Comparison of ENCODE assay signal across 11 mouse cellular contexts in the genomic region with DNA sequence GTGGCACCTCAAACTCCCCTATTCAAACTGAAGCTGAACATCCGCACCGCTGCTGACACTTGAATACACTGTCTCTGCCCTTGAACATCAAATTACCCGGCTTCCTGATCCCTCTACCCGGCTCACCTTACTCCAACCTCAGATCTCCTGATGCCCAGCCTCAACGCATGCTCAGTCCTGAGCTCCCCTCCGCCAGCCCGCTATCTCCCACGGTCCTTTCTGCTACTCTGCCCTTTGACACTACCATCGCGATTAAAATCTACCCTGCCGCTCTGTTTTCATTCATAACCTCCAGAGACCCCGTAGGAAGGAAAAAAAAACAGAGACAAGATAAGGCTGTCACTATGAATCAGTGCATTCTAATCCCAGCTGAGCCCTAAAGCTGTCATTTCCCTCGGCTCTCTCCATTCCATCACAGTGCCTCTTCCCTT. TPM values are rescaled to one million over a fixed set of nuclear protein-coding genes. Genes with fewer than 3 reads are reported as not detected.
DNase-seq lines count a peak whose midpoint lies in the region; ATAC-seq and TF ChIP-seq lines count a peak whose summit lies in the region.
"Had no signal": no experiment of that assay in that cellular context is flagged by ENCODE, and none has a peak within 500 bp of the region (broad histone marks: within the 10 kb centered on the region; RNA-seq: fewer than 3 reads in every experiment).

No protein-coding gene starts in this region.

- H3K27me3 ChIP-seq in heart, embryonic 13.5 days (replicated peaks) = no peaks in the 10 kb centered on the region
- no peaks in the 10 kb centered on the region for H3K27me3 ChIP-seq in hindbrain, embryonic 14.5 days (ENCODE audit: control insufficient read depth, insufficient read depth, low read length)
- no peaks in the 10 kb centered on the region for H3K27me3 ChIP-seq in midbrain, postnatal 0 days (ENCODE audit: insufficient read depth, low read length)

- peak overlapping the region; percentile 10; the same call in 1 of the 2 replicates for H3K9ac ChIP-seq in heart, embryonic 13.5 days
- H3K9ac ChIP-seq in hindbrain, embryonic 14.5 days = no peak overlapping the region
- H3K9ac ChIP-seq in midbrain, postnatal 0 days (replicated peaks; ENCODE audit: low read length, poor library complexity, severe bottlenecking) = no peak overlapping the region

- H3K4me2 ChIP-seq in heart, embryonic 13.5 days = peak overlapping the region; percentile 56
- peak overlapping the region; percentile 31 for H3K4me2 ChIP-seq in hindbrain, embryonic 14.5 days (replicated peaks)
- H3K4me2 ChIP-seq in midbrain, postnatal 0 days (ENCODE audit: low read depth, low read length, poor library complexity, severe bottlenecking) = peak overlapping the region; percentile 24; the same call in 1 of the 2 replicates

- no peak for ATAC-seq in heart, embryonic 13.5 days (ENCODE audit: extremely low read depth, insufficient number of reproducible peaks, low FRiP score, low TSS enrichment)
- ATAC-seq in hindbrain, embryonic 14.5 days (ENCODE audit: low FRiP score) = no peak
- ATAC-seq in midbrain, postnatal 0 days (ENCODE audit: low FRiP score) = no peak
- ATAC-seq: activated CD4-positive, CD25-positive, alpha-beta regulatory T cell, adult 4 months had no signal

- peaks cover 22% of the 10 kb centered on the region for H3K4me1 ChIP-seq in heart, embryonic 13.5 days
- H3K4me1 ChIP-seq in hindbrain, embryonic 14.5 days (replicated peaks; ENCODE audit: control insufficient read depth, insufficient read depth, low read length) = peaks cover 10% of the 10 kb centered on the region; the same call in 1 of the 2 replicates
- no peaks in the 10 kb centered on the region for H3K4me1 ChIP-seq in midbrain, postnatal 0 days (ENCODE audit: insufficient read depth, low read length)

- H3K4me3 ChIP-seq in heart, embryonic 13.5 days = peak overlapping the region; percentile 13; the same call in 1 of the 2 replicates
- no peak overlapping the region for H3K4me3 ChIP-seq in hindbrain, embryonic 14.5 days (replicated peaks; ENCODE audit: low read length)
- H3K4me3 ChIP-seq in midbrain, postnatal 0 days (ENCODE audit: low read depth, low read length) = no peak overlapping the region

- TF ChIP-seq CTCF in midbrain, postnatal 0 days (IDR thresholded peaks at IDR 0.05) = no peak

- no peaks in the 10 kb centered on the region for H3K9me3 ChIP-seq in heart, embryonic 13.5 days
- no peaks in the 10 kb centered on the region for H3K9me3 ChIP-seq in hindbrain, embryonic 14.5 days (ENCODE audit: control insufficient read depth, low read length)
- H3K9me3 ChIP-seq in midbrain, postnatal 0 days (ENCODE audit: low read length) = no peaks in the 10 kb centered on the region

- 24% methylated on average over 13 of the region's 13 CpGs for WGBS in heart, embryonic 13.5 days
- WGBS in hindbrain, embryonic 14.5 days = 21% methylated on average over 13 of the region's 13 CpGs
- 26% methylated on average over 13 of the region's 13 CpGs for WGBS in midbrain, postnatal 0 days

- H3K27ac ChIP-seq in heart, embryonic 13.5 days (replicated peaks) = no peak overlapping the region
- H3K27ac ChIP-seq in hindbrain, embryonic 14.5 days = no peak overlapping the region
- no peak overlapping the region for H3K27ac ChIP-seq in midbrain, postnatal 0 days (ENCODE audit: low read depth, low read length)

- DNase-seq in heart, postnatal 4 days = no peak
- DNase-seq in embryo, embryonic 11 days = peak; percentile 46
- DNase-seq in hindbrain, embryonic 14.5 days (ENCODE audit: low spot score) = no peak
- no peak for DNase-seq in midbrain, postnatal 0 days (ENCODE audit: low spot score)
- DNase-seq in right cerebral cortex, adult 18-20 months = no peak
- DNase-seq in cerebellum, postnatal 14 days = no peak
- DNase-seq in urinary bladder, postnatal 4 days (ENCODE audit: low spot score in 2 of 2) = no peak
- DNase-seq: cerebellum, adult 2 months; thymus, postnatal 4 days had no signal

- no peaks in the 10 kb centered on the region for H3K36me3 ChIP-seq in heart, embryonic 13.5 days
- no peaks in the 10 kb centered on the region for H3K36me3 ChIP-seq in hindbrain, embryonic 14.5 days (replicated peaks; ENCODE audit: control insufficient read depth, insufficient read depth)
- no peaks in the 10 kb centered on the region for H3K36me3 ChIP-seq in midbrain, postnatal 0 days (ENCODE audit: insufficient read depth, low read length)

RNA-seq across cellular contexts. Expression of gene Lpar1, which starts 19.5 kb away (rescaled TPM):
- polyA plus RNA-seq in heart, embryonic 13.5 days (2015; fragmentation: Nextera tagmentation; extraction: Ambion mirVana) = 13.0 and 14.8 TPM in 2 replicates
- total RNA-seq in heart, postnatal 4 days (2021) = 10 to 100 TPM; 17.1 to 18.7 TPM
- polyA plus RNA-seq in hindbrain, embryonic 14.5 days (2014; fragmentation: Nextera tagmentation; extraction: Ambion mirVana) = 17.5 and 20.2 TPM in 2 replicates
- total RNA-seq in midbrain, postnatal 0 days (2014; rRNA removed) = 17.9 and 19.1 TPM in 2 replicates
- 28.7 and 28.8 TPM in 2 replicates for polyA plus RNA-seq in midbrain, postnatal 0 days (2015; fragmentation: Nextera tagmentation; extraction: Ambion mirVana)
- polyA plus RNA-seq: activated CD4-positive, CD25-positive, alpha-beta regulatory T cell, adult 4 months had no signal
